Mouse (Mus musculus): ENCODE results near the gene Fbxo46. TPM values are rescaled to one million over a fixed set of nuclear protein-coding genes. Genes with fewer than 3 reads are reported as not detected.
"Not testable (repeated sequence)": the region's sequence is repeated elsewhere in the genome, so short reads cannot be mapped to it uniquely, and the experiment has no call there.

Gene Fbxo46
- 10 to 100 TPM; 13.3 to 15.1 (median 14.4) TPM for total RNA-seq (2022)

DNA sequence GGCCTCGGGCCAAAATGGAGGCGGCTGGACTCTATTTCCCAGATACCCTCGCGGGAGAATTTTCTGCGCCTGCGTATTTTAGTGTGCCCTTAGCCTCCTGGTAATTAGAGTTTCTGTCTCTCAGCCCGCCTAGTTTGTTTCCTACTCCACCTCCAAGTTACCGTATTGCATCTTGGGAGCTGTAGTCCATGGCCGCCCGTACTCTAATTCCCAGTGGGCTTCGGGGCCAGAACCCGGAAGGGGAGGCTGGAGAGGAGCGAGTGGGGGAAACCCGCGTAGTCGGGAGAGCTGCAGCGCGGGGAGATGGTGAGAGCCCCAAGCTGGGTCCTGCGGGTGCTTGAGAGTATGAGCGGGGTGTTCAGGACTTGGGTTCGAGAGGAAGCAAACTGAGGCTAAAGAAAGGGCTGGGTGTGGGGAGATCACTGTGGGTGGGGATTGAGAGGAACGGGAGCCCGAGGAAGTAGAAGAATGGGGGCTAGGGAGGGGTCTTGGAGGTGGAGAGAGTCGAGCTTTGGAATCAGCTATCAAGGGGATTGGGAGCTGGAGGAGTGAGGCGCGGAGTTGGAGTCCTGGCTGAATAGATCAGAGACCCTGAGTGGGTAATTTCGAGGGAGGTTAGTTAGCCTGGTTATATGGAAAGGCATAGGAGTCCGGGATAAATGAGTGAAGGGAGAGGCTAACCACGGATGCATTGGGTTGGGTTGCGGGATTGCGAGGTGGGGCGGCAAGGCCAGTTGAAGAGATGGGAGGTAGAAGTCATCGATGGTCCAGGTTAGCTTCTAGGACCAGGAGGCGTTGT lies at the start of gene Fbxo46:
TSS of gene Fbxo46 (plus strand) at position 229 of the 799 bp plus-strand sequence.
- peak; percentile 94 to 96 for DNase-seq (ENCODE audit: low spot score in 2 of 2)

DNA sequence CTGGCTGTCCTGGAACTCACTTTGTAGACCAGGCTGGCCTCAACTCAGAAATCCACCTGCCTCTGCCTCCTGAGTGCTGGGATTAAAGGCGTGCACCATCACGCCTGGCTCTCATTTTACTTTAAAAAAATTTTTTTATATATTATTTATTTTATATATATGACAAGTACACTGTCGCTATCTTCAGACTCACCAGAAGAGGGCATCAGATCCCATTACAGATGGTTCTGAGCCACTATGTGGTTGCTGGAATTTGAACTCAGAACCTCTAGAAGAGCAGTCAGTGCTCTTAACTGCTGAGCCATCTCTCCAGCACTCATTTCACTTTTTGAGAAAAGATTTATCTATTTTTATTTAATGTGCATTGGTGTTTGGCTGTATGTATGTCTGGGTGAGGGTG lies 48.6 kb upstream of the Fbxo46 start:
- DNase-seq (ENCODE audit: low spot score in 2 of 2), result not testable (repeated sequence)

DNA sequence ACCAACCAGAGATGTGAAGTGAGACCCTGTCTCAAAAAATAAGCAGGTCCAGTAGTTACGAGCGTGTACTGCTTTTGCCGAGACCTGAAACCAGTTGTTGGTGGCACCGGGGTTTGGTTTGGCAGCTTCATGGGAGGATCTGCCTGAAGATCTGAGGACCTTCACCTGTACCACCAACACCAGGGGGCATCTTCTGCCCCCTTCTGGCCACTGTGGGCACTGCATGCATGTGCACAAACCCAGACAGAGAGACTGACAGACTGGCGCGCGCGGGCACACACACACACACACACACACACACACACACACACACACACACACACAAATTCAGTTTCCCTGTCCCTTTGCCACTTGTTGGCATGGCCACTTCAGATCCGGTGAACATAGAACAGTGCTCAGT lies 46.2 kb upstream of the Fbxo46 start:
- DNase-seq (ENCODE audit: low spot score in 2 of 2), result no peak

DNA sequence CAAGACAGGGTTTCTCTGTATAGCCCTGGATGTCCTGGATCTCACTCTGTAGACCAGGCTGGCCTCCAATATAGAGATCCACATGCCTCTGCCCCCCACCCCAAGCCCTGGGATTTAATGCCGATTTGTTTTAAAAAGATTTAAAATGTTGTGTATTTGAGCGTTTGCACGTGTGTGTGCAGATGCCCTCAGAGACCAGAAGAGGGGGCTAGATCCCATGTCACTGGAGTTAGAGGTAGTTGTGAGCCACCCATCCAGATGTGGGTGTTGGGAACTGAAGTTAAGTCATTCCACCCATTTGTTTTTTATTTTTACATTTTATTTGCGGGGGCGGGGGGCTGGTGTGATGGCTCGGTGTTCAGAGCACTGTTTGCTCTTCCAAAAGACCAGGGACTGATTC lies 45.2 kb upstream of the Fbxo46 start:
- DNase-seq (ENCODE audit: low spot score in 2 of 2), result no peak

DNA sequence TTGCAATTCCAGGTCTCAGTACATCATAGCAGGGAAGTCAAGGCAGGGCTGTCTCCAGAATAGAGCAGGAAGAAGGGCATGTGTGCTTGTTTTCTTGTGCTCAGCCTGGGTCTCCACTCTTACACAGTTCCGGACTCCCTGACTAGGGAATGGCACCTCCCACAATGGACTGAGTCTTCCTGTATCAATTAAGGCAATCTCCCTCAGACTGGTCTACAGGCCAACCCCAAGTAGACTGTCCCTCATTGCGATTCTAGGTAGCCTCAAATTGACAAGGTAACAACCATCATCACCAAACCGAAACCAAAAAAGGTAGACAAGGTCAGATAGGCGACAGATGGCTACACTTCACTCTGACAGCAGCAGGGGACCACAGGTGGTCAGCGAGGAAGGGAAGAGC lies 44.4 kb upstream of the Fbxo46 start:
- DNase-seq (ENCODE audit: low spot score in 2 of 2), result no peak

DNA sequence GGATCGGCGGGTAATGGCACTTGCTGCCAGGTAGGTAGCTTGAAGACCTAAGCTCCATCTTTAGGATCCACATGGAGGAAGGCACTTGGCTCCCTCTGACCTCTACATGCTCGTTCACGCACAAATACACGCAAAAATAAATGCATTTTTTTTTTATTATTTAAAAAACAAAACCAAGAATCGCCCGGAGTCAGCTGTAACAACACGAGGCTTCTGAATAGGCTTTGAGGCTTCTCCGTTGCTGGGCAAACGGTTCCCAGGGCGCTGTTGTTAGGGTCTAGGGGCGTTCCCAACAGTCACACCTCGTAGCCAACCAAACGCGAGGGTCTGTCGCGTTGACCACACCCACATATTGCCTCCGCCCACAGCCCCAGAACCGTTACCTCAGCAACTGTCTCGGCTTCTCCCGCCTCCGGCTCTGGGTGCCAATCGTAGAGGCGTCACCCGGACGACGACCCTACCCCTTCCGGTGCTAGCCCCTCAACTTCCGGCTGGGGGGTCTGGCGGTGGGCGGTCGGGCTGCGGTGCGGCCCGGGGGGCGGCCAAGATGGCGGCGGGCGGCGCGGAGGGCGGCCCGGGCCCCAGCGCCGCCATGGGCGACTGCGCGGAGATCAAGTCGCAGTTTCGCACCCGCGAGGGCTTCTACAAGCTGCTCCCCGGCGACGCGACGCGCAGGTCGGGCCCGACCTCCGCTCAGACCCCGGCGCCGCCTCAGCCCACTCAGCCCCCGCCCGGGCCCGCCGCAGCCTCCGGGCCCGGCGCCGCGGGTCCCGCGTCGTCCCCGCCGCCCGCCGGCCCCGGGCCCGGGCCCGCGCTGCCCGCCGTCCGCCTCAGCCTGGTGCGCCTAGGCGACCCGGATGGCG lies 43.7 kb upstream of the Fbxo46 start, which contains the start of gene Dmwd:
TSS of gene Dmwd (plus strand) at position 505 of the 863 bp plus-strand sequence.
- peak; percentile 98 for DNase-seq (ENCODE audit: low spot score in 2 of 2)

DNA sequence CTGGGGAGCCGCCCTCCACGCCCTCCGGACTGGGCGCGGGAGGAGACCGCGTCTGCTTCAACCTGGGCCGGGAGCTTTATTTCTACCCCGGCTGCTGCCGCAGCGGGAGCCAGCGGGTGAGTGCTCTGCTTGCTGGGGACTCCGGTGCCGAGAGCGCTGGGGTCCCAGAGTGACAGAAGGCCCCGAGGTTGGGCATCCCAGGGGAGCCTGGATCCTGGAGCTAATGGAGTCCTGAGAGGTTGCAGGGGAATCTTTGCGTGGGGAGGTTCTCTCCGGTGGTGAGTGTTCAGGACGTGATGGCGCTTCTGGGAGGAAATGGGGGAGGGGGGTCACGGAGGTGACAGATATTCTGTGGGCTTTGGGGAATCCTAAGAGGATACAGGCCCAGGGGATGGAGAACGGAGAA lies 43.1 kb upstream of the Fbxo46 start:
- DNase-seq (ENCODE audit: low spot score in 2 of 2), result no peak

DNA sequence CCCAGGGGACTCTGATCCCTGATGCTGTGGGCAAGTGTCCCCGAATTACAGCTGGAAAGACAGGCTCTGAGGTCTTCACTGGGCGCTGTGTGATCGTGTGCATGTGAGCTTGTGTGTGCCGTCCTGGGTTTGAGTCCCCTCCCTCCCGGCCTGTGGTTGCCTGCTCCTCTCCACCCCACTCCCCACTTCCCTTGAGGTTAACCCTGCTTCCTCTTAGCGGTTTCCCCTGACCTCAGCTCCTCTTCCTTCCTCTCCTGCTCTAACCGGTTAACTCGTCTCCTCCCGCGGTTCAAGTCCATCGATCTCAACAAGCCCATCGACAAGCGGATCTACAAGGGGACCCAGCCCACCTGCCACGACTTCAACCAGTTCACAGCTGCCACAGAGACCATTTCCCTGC lies 41.9 kb upstream of the Fbxo46 start:
- DNase-seq (ENCODE audit: low spot score in 2 of 2), result no peak

DNA sequence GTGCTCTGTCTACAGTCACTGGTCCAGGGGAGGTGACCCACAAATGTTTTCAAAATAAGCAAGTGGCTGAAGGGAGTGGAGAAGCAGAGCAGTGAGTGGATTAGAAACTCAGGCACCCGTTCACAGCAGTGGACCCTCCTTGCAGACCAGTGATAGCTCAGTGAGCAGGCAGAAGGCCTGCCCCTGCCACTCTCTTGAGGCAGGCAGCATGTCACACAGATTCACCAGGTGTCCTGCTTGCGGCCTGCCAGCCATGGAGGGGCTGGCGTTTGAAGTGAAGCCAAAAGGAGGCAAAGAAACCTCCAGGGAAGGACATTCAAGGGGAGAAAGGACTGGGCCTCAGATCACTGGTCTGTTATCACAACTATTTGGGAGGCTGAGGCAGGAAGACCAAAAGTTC lies 40.9 kb upstream of the Fbxo46 start:
- DNase-seq (ENCODE audit: low spot score in 2 of 2), result no peak

DNA sequence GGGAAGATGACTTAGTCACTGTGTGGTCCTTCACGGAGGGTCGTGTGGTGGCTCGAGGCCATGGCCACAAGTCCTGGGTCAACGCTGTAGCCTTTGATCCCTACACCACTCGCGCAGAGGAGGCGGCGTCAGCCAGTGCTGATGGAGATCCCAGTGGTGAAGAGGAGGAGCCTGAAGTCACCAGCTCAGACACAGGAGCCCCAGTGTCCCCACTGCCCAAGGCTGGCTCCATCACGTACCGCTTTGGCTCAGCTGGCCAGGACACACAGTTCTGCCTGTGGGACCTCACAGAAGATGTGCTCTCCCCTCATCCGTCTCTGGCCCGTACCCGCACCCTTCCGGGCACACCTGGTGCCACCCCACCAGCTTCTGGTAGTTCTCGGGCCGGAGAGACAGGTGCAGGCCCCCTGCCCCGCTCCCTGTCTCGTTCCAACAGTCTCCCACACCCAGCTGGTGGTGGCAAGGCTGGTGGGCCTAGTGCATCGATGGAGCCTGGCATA lies 39.2 kb upstream of the Fbxo46 start:
- no peak for DNase-seq (ENCODE audit: low spot score in 2 of 2)

DNA sequence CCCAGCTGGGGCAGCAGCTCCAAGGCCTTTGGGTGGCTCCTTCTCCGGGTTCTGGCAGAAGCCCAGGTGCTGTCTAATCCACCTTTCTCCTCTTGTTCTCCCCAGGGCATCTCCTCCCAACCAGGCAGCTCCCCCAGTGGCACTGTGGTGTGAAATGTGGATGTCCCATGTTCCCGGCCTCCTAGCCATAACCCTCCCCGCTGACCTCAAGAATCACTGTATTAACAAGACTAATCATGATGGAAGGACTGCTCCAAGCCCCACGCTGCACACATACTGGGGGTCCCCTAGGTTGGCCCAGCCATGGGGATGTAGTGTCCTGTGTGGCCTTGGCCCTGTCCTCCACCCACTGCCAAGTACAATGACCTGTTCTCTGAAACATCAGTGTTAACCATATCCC lies 37.5 kb upstream of the Fbxo46 start:
- DNase-seq (ENCODE audit: low spot score in 2 of 2), result no peak

DNA sequence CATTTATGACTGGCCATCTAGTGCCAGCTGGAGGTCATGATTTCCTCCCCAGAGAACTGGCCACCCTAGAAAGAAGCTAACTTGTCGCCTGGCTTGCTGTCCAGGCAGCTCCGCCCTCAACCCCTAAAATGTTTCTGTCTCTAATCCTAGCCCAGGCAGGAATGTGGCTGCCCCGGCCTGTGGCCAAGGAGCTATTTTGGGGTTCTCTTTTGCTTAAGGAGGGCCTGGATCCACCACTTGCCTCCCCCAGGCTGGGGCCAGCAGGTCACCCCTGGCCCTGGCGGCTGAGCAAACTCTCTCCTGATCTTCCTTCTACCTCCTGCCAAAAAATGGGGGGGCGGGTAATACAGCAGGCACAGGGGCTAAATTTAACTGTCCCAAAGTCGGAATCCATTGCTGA lies 36.6 kb upstream of the Fbxo46 start:
- no peak for DNase-seq (ENCODE audit: low spot score in 2 of 2)

DNA sequence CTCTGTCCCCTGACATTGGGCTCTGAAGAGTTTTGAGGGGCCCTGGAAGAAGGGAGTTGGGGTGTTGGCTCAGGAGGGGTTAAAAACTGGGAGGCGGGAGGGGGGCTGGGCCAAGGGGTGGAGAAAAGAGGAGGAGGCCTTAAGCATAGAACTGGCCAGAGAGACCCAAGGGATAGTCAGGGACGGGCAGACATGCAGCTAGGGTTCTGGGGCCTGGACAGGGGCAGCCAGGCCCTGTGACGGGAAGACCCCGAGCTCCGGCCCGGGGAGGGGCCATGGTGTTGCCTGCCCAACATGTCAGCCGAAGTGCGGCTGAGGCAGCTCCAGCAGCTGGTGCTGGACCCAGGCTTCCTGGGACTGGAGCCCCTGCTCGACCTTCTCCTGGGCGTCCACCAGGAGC lies 36.0 kb upstream of the Fbxo46 start, which contains the start of gene Dmpk:
TSS of gene Dmpk (plus strand) at position 149 of the 400 bp plus-strand sequence.
- DNase-seq (ENCODE audit: low spot score in 2 of 2), result no peak

DNA sequence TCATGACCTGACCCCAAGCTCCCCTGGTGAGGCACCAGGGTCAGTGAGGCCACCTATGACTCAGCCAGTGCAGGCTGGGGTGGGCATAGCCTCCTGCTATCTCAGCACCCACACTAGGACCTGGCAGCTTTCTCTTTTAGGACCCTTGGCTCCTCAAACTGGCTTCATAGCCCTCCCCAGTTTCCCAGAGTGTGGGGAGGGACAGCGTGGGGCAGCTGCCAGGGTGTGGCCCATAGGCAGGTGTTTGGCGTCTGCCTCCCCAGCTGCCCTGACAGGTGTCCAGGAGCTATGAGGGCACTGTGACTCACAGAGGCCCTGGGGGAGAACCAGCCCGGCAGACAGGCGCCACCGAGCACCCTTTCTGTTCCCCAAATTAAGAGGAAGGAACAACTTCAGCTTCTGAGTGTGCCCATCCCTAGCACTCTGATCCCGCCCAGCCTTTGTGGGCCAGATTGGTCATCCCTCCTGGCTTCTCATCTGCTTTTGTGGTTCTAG lies 35.3 kb upstream of the Fbxo46 start:
- no peak for DNase-seq (ENCODE audit: low spot score in 2 of 2)

DNA sequence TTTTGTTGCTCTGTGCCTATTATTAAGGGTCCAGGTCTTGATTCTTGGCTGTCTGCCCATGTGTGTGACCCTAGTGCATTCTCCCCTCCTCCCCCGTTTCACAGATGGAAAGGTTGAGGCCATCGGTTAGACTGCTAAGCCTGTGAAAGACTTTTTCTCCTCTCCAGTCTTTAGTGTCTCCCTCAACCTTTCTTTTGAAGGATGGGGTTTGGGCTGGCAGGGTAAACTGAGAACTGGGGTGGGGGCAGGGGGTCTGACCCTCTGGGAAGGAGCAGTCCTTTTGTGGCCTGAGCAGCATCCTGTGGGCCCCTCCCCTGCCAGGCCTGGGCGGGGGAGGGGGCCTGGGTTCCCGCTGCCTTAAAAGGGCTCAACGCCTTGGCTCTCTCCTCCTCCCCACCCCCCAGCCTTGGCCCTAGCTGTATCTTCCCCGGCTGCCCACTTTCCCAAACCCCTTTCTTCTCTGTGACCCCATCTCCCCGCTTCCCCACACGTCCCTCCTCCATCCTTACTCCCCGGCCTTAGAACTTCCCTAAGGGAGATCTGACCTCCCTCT lies 34.7 kb upstream of the Fbxo46 start:
- DNase-seq (ENCODE audit: low spot score in 2 of 2), result no peak

DNA sequence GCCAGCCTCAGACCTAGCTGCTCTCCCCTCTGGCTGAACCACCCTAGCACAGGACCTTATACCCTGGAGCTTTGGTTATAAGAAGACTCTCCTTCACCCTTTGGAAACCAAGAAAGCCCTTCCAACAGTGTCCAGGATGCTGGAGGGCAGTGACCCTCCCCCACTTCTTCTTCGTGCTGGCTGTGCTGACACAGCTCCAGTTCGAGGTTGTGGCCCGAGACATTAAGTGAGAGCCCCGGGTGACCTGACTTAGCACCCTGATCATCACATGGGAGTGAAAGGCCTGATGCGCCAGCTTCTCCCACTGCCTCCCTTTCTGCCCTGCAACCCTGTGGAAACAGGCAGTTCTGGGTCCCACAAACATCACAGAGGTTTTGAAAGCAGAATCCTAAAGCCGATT lies 34.2 kb upstream of the Fbxo46 start:
- DNase-seq (ENCODE audit: low spot score in 2 of 2), result no peak

DNA sequence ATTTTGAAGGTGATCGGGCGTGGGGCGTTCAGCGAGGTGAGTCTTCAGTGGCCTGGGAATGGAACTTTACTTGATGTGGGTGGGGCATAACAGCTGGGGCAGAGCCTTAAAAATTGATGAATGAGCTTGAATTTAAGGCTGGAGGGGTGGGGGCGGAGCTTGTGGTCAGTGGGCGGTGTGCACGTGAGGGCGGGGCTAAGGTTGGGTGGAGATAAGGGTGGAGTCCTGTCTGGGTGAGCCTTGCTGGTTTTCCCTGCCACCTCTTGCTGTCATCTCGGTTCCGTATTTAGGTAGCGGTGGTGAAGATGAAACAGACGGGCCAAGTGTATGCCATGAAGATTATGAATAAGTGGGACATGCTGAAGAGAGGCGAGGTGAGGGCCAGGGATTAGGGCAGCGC lies 33.6 kb upstream of the Fbxo46 start:
- no peak for DNase-seq (ENCODE audit: low spot score in 2 of 2)

DNA sequence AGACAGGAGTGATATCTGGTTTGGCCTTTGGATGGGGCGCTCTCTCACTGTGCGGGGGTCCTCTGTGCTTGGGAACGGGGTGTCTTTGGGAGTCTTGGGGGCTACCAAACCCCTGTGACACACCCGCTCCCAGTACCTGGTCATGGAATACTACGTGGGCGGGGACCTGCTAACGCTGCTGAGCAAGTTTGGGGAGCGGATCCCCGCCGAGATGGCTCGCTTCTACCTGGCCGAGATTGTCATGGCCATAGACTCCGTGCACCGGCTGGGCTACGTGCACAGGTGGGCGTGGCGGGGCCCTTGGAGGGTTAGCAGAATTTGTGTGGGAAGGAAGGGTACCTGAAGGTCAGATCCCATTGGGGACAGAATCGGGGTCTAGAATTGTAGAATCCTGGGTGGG lies 32.9 kb upstream of the Fbxo46 start:
- no peak for DNase-seq (ENCODE audit: low spot score in 2 of 2)

DNA sequence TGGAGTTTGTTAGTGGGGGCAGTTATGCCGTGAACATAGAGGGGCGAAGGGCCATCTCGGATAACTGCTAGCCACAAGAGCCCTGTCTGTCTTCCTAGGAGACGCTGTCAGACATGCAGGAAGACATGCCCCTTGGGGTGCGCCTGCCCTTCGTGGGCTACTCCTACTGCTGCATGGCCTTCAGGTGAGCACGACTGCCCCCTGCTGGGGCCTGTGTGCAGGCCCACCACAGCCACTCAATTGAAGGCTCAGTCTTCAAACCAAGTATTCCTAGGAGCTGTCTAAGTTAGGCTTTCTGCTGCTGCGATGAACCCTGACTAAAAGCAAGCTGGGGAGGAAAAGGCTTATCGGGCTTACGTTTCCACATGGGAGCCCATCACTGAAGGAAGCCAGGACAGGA lies 30.8 kb upstream of the Fbxo46 start:
- peak in 1 of 2 experiments; percentile 63 for DNase-seq (ENCODE audit: low spot score in 2 of 2)

DNA sequence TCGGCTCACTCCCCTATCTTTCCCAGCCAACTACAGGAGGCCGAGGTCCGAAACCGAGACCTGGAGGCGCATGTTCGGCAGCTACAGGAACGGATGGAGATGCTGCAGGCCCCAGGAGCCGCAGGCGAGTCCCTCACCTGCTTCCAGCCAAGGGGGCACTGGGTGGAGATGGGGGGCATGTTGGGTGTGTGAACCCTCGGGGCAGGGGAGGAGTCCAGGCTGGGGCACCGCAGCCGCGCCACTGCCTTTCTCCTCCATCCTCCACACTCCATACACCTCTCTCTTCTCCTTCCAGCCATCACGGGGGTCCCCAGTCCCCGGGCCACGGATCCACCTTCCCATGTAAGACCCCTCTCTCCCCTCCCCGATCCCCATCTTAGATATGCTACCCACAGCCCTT lies 27.7 kb upstream of the Fbxo46 start:
- no peak for DNase-seq (ENCODE audit: low spot score in 2 of 2)

DNA sequence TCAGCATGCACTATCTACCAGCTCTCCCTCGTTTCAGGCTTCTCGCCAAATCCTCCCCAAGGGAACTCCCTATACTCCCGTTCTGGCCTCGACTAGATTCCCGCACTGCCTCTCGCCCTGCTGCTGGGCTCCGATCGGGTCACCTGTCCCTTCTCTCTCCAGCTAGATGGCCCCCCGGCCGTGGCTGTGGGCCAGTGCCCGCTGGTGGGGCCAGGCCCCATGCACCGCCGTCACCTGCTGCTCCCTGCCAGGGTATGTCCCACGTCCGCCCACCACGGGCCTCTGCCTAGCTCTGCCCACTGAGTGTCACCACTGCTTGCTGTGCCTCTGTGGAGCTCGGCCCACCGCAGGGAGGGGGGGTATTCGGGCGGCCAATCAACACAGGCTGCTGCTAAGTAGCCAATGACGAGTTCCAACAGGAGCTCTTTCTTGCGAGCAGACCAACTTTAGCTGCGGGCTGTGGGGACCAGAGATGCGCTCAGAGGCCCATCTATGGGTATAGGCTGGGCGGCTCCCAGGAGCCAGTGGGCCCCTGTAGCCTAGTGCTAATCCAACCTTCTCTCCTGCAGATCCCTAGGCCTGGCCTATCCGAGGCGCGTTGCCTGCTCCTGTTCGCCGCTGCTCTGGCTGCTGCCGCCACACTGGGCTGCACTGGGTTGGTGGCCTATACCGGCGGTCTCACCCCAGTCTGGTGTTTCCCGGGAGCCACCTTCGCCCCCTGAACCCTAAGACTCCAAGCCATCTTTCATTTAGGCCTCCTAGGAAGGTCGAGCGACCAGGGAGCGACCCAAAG lies 27.1 kb upstream of the Fbxo46 start:
- DNase-seq (ENCODE audit: low spot score in 2 of 2), result no peak
